Mouse (Mus musculus) B cell, adult 2 months (primary cell): Measurements from ENCODE around the gene Esyt2.
"Not testable (repeated sequence)": the region's sequence is repeated elsewhere in the genome, so short reads cannot be mapped to it uniquely, and the experiment has no call there.

Source experiments
- DNase-seq, 2 experiments: peaks; one replicate each; pipeline ENCODE4 v3.0.0; 2022

Esyt2 gene

GRCm38 (mm10) chr12:116280653-116281364, at the start of gene Esyt2:
TSS of gene Esyt2 (plus strand) at chr12:116281196.
- DNase-seq, result peak; percentile 100

- DNase-seq, result no peak
Observed at GRCm38 (mm10) chr12:116231612-116232011, 49.4 kb upstream of the Esyt2 start.

DNA sequence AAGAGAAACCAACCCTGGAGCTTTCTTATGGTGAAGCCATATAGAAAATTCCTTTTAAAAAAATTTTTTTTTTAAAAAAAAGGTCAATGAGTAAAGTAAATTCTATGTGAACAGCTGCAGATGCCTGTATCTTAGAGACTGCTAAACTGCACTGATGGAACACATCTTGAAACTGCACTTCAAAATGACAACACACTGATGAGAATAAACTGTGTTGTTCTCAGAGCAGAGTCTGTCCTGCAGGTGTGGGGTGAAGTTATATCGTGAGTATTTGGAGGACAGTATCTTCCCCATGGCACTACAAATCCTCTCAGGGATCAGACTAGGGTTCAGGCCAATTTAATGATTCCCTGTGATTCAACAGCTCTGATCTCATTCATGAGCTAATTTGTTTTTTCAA, 48.9 kb upstream of the Esyt2 start:
- no peak for DNase-seq

- DNase-seq, result peak; percentile 8 to 16
Observed at GRCm38 (mm10) chr12:116235356-116235755, 45.6 kb upstream of the Esyt2 start.

- DNase-seq, result no peak
Observed at GRCm38 (mm10) chr12:116236658-116237057, 44.3 kb upstream of the Esyt2 start.

GRCm38 (mm10) chr12:116238370-116238769, 42.6 kb upstream of the Esyt2 start:
- no peak for DNase-seq

- DNase-seq, result no peak
Observed at GRCm38 (mm10) chr12:116238803-116239202, 42.2 kb upstream of the Esyt2 start.

- DNase-seq, result no peak
Observed at GRCm38 (mm10) chr12:116244601-116245000, 36.4 kb upstream of the Esyt2 start.

DNA sequence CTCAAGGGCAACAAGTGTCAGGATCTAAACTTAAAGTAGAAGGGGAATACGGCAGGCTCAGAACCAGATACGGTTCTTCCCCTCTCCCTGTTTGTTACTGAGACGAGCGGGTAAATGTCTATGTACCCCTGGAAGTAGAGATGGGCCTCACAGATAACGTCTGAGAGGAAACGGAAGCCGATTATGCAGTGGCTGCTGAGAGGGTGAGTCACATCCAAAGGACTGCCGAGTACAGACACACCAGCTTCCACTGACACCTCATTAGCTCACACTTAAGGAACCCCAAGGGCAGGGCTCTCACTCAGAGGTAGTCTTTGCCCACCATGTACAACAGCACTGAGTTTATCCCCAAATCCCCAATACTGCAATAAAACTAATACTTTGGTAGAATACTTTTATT, 26.3 kb upstream of the Esyt2 start:
- no peak for DNase-seq

- no peak for DNase-seq
Observed at GRCm38 (mm10) chr12:116255636-116256035, 25.4 kb upstream of the Esyt2 start.

GRCm38 (mm10) chr12:116258321-116258720, 22.7 kb upstream of the Esyt2 start:
- DNase-seq, result no peak

- DNase-seq, result peak; percentile 89 to 90
Observed at GRCm38 (mm10) chr12:116262555-116263341, 18.2 kb upstream of the Esyt2 start, which contains the start of gene Wdr60. TSS of gene Wdr60 (minus strand) at chr12:116263022.

GRCm38 (mm10) chr12:116264756-116265155, 16.2 kb upstream of the Esyt2 start:
- no peak for DNase-seq

GRCm38 (mm10) chr12:116265275-116265674, 15.7 kb upstream of the Esyt2 start:
- no peak for DNase-seq

- DNase-seq, result no peak
Observed at GRCm38 (mm10) chr12:116269450-116269849, 11.5 kb upstream of the Esyt2 start.

GRCm38 (mm10) chr12:116270538-116270937, 10.5 kb upstream of the Esyt2 start:
- DNase-seq, result no peak

GRCm38 (mm10) chr12:116271071-116271470, 9.9 kb upstream of the Esyt2 start:
- DNase-seq, result no peak

DNA sequence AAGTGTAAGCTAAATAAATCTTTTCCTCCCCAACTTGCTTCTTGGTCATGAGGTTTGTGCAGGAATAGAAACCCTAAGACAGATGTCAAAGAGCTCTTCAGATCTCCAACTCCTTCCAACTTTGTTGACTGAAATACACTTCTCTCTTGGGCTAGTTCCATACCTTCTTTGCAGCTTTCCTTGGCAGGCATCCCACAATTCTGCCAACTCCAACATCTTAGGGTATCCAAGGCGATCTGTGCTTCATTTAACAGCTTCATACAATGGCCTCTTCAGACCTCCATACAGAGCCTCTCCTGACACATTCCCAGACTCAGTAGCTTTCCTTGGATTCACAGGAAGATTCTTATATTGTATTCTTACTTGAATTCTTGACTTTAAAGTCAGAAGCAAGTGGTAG, 7.3 kb upstream of the Esyt2 start:
- DNase-seq, result no peak

DNA sequence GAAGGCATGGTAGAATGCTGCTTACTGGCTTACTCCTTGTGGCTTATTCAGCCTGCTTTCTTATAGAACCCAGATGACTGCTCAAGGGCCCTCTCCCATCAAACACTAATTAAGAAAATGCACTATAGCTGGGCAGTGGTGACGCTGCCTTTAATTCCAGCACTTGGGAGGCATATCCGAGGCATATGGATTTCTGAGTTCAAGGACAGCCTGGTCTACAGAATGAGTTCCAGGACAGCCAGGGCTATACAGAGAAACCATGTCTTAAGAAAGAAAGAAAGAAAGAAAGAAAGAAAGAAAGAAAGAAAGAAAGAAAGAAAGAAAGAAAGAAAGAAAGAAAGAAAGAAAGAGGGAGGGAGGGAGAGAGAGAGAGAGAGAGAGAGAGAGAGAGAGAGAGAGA, 5.9 kb upstream of the Esyt2 start, which contains the start of gene Gm11027:
Gm11027 (plus strand) TSS at position 301 of the 400 bp plus-strand sequence.
- DNase-seq, result not testable (repeated sequence)

- DNase-seq, result no peak
Observed at GRCm38 (mm10) chr12:116275631-116276030, 5.4 kb upstream of the Esyt2 start.

DNA sequence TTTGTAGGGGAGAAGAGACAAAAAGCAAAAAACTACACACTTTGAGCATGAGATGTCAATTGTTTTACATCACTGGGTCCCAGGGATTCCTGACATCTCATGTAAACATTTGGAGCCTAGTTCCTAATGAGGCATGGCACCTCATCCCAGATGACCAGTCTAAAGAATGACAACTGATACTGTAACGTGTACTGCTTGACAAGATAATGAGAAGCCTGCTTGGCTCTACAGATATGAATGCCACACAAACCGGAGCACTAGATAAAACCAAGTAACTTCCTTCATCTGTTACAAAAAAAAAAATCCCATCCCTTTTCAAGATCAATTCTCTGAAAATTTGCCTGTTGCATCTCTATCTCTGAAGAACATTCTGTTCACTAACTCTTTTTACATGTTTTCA, 4.0 kb upstream of the Esyt2 start:
- no peak for DNase-seq

GRCm38 (mm10) chr12:116278541-116278940, 2.5 kb upstream of the Esyt2 start:
- no peak for DNase-seq

- DNase-seq, result no peak
Observed at GRCm38 (mm10) chr12:116279181-116279580, 1.8 kb upstream of the Esyt2 start.

- DNase-seq, result no peak
Observed at GRCm38 (mm10) chr12:116280149-116280652, 795 bp upstream of the Esyt2 start.
